Mouse (Mus musculus) hindbrain, embryonic 14.5 days (tissue): ENCODE measurements around the gene Ecd. TPM values are rescaled to one million over a fixed set of nuclear protein-coding genes. Genes with fewer than 3 reads are reported as not detected.

ENCODE experiments used
- ATAC-seq: fragments of 200-750 bp; cut with Nextera tagmentation; 2 replicates; pipeline ENCODE4 v1.8.0; 2017; ENCODE audit warnings: moderate number of reproducible peaks, mild to moderate bottlenecking, moderate TSS enrichment, moderate library complexity; ENCODE audit not compliant: low FRiP score
- DNase-seq: peaks from one replicate; pipeline ENCODE4 v3.0.0-alpha.2; 2015; ENCODE audit warnings: low spot score
- H3K27ac ChIP-seq: fragments of 300-500 bp; sonication (generic); 2 replicates; pipeline ENCODE4 v1.5.1; 2014; ENCODE audit warnings: mild to moderate bottlenecking, moderate library complexity
- H3K27me3 ChIP-seq: fragments of 300-500 bp; sonication (generic); 2 replicates; pipeline ENCODE4 v1.6.1; 2014; ENCODE audit warnings: mild to moderate bottlenecking, low read length, mixed read lengths; ENCODE audit not compliant: control insufficient read depth, insufficient read depth
- H3K36me3 ChIP-seq: fragments of 300-500 bp; sonication (generic); replicated peaks from 2 replicates; pipeline ENCODE4 v1.6.1; 2014; ENCODE audit not compliant: control insufficient read depth, insufficient read depth
- H3K4me1 ChIP-seq: fragments of 300-500 bp; sonication (generic); replicated peaks from 2 replicates; pipeline ENCODE4 v1.6.1; 2014; ENCODE audit warnings: antibody characterized with exemption, low read length, mixed read lengths; ENCODE audit not compliant: control insufficient read depth, insufficient read depth
- H3K4me2 ChIP-seq: fragments of 300-500 bp; sonication (generic); replicated peaks from 2 replicates; pipeline ENCODE4 v1.6.1; 2014; ENCODE audit warnings: mild to moderate bottlenecking, moderate library complexity
- H3K4me3 ChIP-seq: fragments of 300-500 bp; sonication (generic); replicated peaks from 2 replicates; pipeline ENCODE4 v1.5.1; 2014; ENCODE audit warnings: mild to moderate bottlenecking, low read length
- H3K9ac ChIP-seq: fragments of 300-500 bp; sonication (generic); 2 replicates; pipeline ENCODE4 v1.6.1; 2014
- H3K9me3 ChIP-seq: fragments of 300-500 bp; sonication (generic); 2 replicates; pipeline ENCODE4 v1.6.1; 2016; ENCODE audit warnings: low read length; ENCODE audit not compliant: control insufficient read depth
- WGBS: fragments of 180-500 bp; shearing (Covaris S2); extraction: QIAGEN DNeasy Blood & Tissue Kit; methylation state at CpG from one replicate; pipeline ENCODE4 v1.1.7; 2014; 5-methylcytosine and 5-hydroxymethylcytosine counted together
- polyA plus RNA-seq: library from polyadenylated mRNA; unstranded; fragments of >200 nt; fragmentation: Nextera tagmentation; extraction: Ambion mirVana; gene quantifications from 2 replicates; pipeline ENCODE4 v1.2.1, GENCODE M21; 2014

The Ecd gene
- polyA plus RNA-seq, 1 experiment from 2014 or later: 51.1 TPM

- Histone ChIP-seq H3K4me1 (no peaks in the 10 kb centered on the region), H3K27me3 (no peaks in the 10 kb centered on the region), H3K4me3 (no peak overlapping the region), H3K9ac (no peak overlapping the region), H3K4me2 (no peak overlapping the region), H3K9me3 (no peaks in the 10 kb centered on the region), H3K36me3 (peaks cover 76% of the 10 kb centered on the region), H3K27ac (no peak overlapping the region)
- ATAC-seq: no peak
- WGBS: 43% methylated on average over 13 of the region's 13 CpGs
- DNase-seq: peak; percentile 33
Observed at GRCm38 (mm10) chr14:20378313-20379061, 30.6 kb upstream of the Ecd start.

GRCm38 (mm10) chr14:20377112-20377521, 29.2 kb upstream of the Ecd start:
- no peak overlapping the region for H3K27ac ChIP-seq
- H3K4me3 ChIP-seq: no peak overlapping the region
- 95% methylated on average over 4 of the region's 4 CpGs for WGBS
- no peak for DNase-seq
- no peak for ATAC-seq
- H3K9ac ChIP-seq: no peak overlapping the region
- H3K9me3 ChIP-seq: no peaks in the 10 kb centered on the region
- H3K27me3 ChIP-seq: no peaks in the 10 kb centered on the region
- no peak overlapping the region for H3K4me2 ChIP-seq
- H3K4me1 ChIP-seq: no peaks in the 10 kb centered on the region
- peaks cover 78% of the 10 kb centered on the region for H3K36me3 ChIP-seq

DNA sequence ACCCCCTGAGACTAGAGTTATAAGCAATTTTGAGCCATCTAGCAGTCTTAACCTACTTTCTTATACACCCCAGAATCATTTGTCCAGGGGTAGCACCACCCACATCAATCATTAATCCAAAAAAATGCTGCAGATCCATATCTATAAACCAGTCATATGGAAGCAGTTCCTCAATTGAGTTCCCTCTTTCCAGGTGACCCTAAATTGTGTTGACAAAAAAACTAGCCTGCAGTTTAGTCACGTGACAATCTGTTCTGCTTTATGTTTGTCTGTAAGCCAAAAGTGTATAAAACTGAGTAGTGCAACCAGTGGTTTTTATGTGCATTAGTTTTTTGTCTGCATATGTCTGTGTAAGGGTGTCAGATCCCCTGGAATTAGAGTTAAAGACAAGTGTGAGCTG, 23.9 kb upstream of the Ecd start:
- ATAC-seq (no peak), DNase-seq (no peak)
- Histone ChIP-seq H3K36me3 (peaks cover 86% of the 10 kb centered on the region), H3K9ac (no peak overlapping the region), H3K4me2 (no peak overlapping the region), H3K4me1 (no peaks in the 10 kb centered on the region), H3K9me3 (no peaks in the 10 kb centered on the region), H3K27me3 (no peaks in the 10 kb centered on the region), H3K4me3 (no peak overlapping the region), H3K27ac (no peak overlapping the region)
- 90% methylated on average over 1 of the region's 1 CpGs for WGBS

DNA sequence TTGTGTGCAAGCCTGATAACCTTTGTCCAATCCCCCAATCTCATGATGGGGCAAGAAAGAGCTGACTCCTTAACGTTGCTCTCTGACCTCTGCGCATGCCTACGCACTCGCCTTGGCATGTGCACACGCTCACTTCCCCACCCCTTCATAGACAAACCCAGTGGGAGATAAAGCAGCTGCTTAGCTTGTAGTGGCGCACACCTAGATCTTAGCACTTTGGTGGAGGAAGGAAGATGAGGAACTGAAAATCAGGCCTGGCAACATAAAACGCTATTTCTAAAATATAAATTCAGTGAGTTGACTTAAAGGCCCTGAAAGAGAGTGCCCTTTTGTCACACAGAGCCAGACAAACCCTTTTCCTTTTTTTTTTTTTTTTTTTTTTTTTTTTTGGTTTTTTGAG, 22.9 kb upstream of the Ecd start:
- Histone ChIP-seq H3K27me3 (no peaks in the 10 kb centered on the region), H3K36me3 (peaks cover 85% of the 10 kb centered on the region), H3K9me3 (no peaks in the 10 kb centered on the region), H3K4me2 (no peak overlapping the region), H3K27ac (no peak overlapping the region), H3K4me3 (no peak overlapping the region), H3K9ac (no peak overlapping the region), H3K4me1 (no peaks in the 10 kb centered on the region)
- ATAC-seq (no peak), DNase-seq (no peak)
- 84% methylated on average over 7 of the region's 7 CpGs for WGBS

DNA sequence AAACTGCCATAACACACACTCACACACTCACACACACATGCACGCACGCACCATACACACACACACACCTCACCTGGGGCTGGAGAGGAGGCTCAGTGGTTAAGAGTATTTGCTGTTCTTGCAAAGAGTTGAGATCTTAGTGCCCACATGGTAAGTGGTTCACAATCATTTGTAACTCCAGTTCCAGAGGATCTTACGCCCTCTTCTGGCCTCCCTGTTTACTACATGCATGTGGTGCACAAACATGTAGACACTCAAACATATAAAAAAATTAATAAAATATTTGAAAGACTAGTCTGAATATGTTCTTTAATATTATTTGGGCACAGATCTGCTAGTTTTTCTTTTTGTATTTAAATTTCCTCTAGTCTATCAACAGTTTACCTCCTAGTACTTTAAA, 20.4 kb upstream of the Ecd start:
- Histone ChIP-seq H3K27ac (no peak overlapping the region), H3K4me1 (no peaks in the 10 kb centered on the region), H3K4me2 (no peak overlapping the region), H3K27me3 (no peaks in the 10 kb centered on the region), H3K9ac (no peak overlapping the region), H3K9me3 (no peaks in the 10 kb centered on the region), H3K36me3 (peaks cover 86% of the 10 kb centered on the region), H3K4me3 (no peak overlapping the region)
- 95% methylated on average over 3 of the region's 3 CpGs for WGBS
- ATAC-seq: no peak
- no peak for DNase-seq

- H3K4me2 ChIP-seq: no peak overlapping the region
- H3K9ac ChIP-seq: no peak overlapping the region
- no peaks in the 10 kb centered on the region for H3K9me3 ChIP-seq
- H3K27ac ChIP-seq: no peak overlapping the region
- H3K27me3 ChIP-seq: no peaks in the 10 kb centered on the region
- no peaks in the 10 kb centered on the region for H3K4me1 ChIP-seq
- 96% methylated on average over 4 of the region's 4 CpGs for WGBS
- ATAC-seq (no peak), DNase-seq (no peak)
- H3K4me3 ChIP-seq: no peak overlapping the region
- H3K36me3 ChIP-seq: peaks cover 95% of the 10 kb centered on the region
Observed at GRCm38 (mm10) chr14:20363230-20363629, 15.3 kb upstream of the Ecd start.

- 5% methylated on average over 15 of the region's 15 CpGs for WGBS
- peaks cover 35% of the 10 kb centered on the region for H3K36me3 ChIP-seq
- DNase-seq (no peak), ATAC-seq (peak; percentile 15; the same call in 1 of the 2 replicates)
- H3K4me3 ChIP-seq: peak overlapping the region; percentile 59
- no peaks in the 10 kb centered on the region for H3K9me3 ChIP-seq
- H3K4me2 ChIP-seq: peak overlapping the region; percentile 81
- peak overlapping the region; percentile 91 for H3K9ac ChIP-seq
- H3K27ac ChIP-seq: peak overlapping the region; percentile 81
- H3K4me1 ChIP-seq: peaks cover 20% of the 10 kb centered on the region
- H3K27me3 ChIP-seq: no peaks in the 10 kb centered on the region
Observed at GRCm38 (mm10) chr14:20347441-20347990, 405 bp downstream of the Ecd start.

DNA sequence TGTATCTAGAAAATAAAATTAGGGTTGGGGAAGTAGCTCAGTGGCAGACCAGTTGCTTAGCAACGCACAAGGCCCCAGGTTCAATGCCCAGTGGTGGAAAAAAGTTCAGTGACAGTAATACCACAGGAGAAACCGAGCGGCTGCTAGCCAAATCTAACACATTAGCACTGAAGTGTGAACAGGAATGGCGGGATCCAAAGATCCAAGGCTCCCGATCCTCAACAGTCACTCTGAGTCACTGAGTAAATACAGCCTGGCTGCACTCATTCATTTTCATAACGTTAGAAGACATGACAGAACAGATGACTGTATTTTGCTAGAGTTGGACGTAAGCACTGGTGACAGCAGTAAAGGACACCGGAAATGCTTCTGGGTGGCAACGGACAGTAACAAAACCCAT, 2.0 kb downstream of the Ecd start:
- WGBS: 86% methylated on average over 9 of the region's 9 CpGs
- H3K9ac ChIP-seq: no peak overlapping the region
- H3K9me3 ChIP-seq: no peaks in the 10 kb centered on the region
- H3K36me3 ChIP-seq: peaks cover 31% of the 10 kb centered on the region
- ATAC-seq (no peak), DNase-seq (no peak)
- no peak overlapping the region for H3K4me2 ChIP-seq
- H3K4me3 ChIP-seq: no peak overlapping the region
- H3K27ac ChIP-seq: no peak overlapping the region
- no peaks in the 10 kb centered on the region for H3K27me3 ChIP-seq
- peaks cover 20% of the 10 kb centered on the region for H3K4me1 ChIP-seq

DNA sequence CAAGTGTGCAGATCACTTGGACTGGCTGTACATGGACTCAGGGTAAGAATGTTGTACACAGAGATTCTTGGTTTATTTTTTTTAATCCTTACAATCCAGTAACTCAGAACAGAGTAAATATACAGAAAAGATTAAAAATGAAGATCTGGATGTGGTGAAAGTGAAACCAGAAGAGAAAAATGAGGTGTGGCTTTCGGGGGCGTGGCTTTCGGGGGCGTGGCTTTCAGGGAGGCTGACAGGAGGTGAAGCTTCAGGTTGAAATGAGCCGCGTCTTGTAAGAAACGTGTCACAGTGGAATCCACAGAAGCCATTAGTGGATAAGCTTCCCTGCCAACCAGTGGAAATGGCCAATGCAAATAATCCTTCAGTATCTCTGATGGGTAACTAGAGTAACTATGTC, 7.1 kb downstream of the Ecd start:
- ATAC-seq (no peak), DNase-seq (no peak)
- peaks cover 54% of the 10 kb centered on the region for H3K36me3 ChIP-seq
- H3K27ac ChIP-seq: no peak overlapping the region
- no peaks in the 10 kb centered on the region for H3K9me3 ChIP-seq
- H3K4me2 ChIP-seq: no peak overlapping the region
- H3K4me3 ChIP-seq: no peak overlapping the region
- 87% methylated on average over 7 of the region's 7 CpGs for WGBS
- no peak overlapping the region for H3K9ac ChIP-seq
- no peaks in the 10 kb centered on the region for H3K4me1 ChIP-seq
- H3K27me3 ChIP-seq: no peaks in the 10 kb centered on the region
